Mouse (Mus musculus) liver, adult 2 months (tissue): ENCODE results near the gene Grin3b.

Source experiments
- CTCF ChIP-seq: fragments of 200-500 bp; IDR thresholded peaks from 2 replicates; pipeline ENCODE4 v1.5.1; 2011; ENCODE audit warnings: low read depth, low read length, control low read depth
- POLR2A ChIP-seq: fragments of 200-500 bp; IDR thresholded peaks from 2 replicates; pipeline ENCODE4 v1.6.1; 2011; ENCODE audit warnings: low read length, control low read depth; ENCODE audit not compliant: insufficient read depth; ENCODE audit errors: extremely low read depth

- TF ChIP-seq POLR2A: no peak
- TF ChIP-seq CTCF: no peak
Measured at GRCm38 (mm10) chr10:79968181-79968580, 2.3 kb upstream of the Grin3b start.
